Mouse (Mus musculus) stomach, postnatal 0 days (tissue): ENCODE data around the gene Spag8. TPM values are rescaled to one million over a fixed set of nuclear protein-coding genes. Genes with fewer than 3 reads are reported as not detected.

ENCODE experiments used
- ATAC-seq: fragments of 200-750 bp; cut with Nextera tagmentation; 2 replicates; pipeline ENCODE4 v1.8.0; 2017; ENCODE audit not compliant: low FRiP score, low TSS enrichment
- DNase-seq: peaks from one replicate; pipeline ENCODE4 v3.0.0-alpha.2; 2016; ENCODE audit warnings: low spot score
- H3K27ac ChIP-seq: fragments of 300-500 bp; sonication (generic); replicated peaks from 2 replicates; pipeline ENCODE4 v1.5.1; 2014; ENCODE audit warnings: mild to moderate bottlenecking, control low read depth
- H3K27me3 ChIP-seq: fragments of 300-500 bp; sonication (generic); 2 replicates; pipeline ENCODE4 v1.6.1; 2014; ENCODE audit warnings: low read length; ENCODE audit not compliant: control insufficient read depth, insufficient read depth
- H3K36me3 ChIP-seq: fragments of 300-500 bp; sonication (generic); 2 replicates; pipeline ENCODE4 v1.6.1; 2014; ENCODE audit warnings: low read length, mixed read lengths; ENCODE audit not compliant: control insufficient read depth, insufficient read depth
- H3K4me1 ChIP-seq: fragments of 300-500 bp; sonication (generic); replicated peaks from 2 replicates; pipeline ENCODE4 v1.6.1; 2014; ENCODE audit warnings: antibody characterized with exemption; ENCODE audit not compliant: control insufficient read depth, insufficient read depth
- H3K4me2 ChIP-seq: fragments of 300-500 bp; sonication (generic); replicated peaks from 2 replicates; pipeline ENCODE4 v1.6.1; 2014; ENCODE audit warnings: low read depth, mild to moderate bottlenecking, control low read depth, moderate library complexity
- H3K4me3 ChIP-seq: fragments of 300-500 bp; sonication (generic); 2 replicates; pipeline ENCODE4 v1.5.1; 2014; ENCODE audit warnings: low read depth, low read length, control low read depth
- H3K9ac ChIP-seq: fragments of 300-500 bp; sonication (generic); 2 replicates; pipeline ENCODE4 v1.6.1; 2014; ENCODE audit warnings: mild to moderate bottlenecking, low read length, control low read depth, mixed read lengths
- H3K9me3 ChIP-seq: fragments of 300-500 bp; sonication (generic); 2 replicates; pipeline ENCODE4 v1.6.1; 2016; ENCODE audit warnings: low read length; ENCODE audit not compliant: control insufficient read depth
- CTCF ChIP-seq: IDR thresholded peaks from 2 replicates; pipeline ENCODE4 v1.5.1; 2016; ENCODE audit warnings: antibody characterized with exemption, low read depth, mild to moderate bottlenecking, moderate library complexity
- EP300 ChIP-seq: optimal IDR thresholded peaks from 2 replicates; pipeline ENCODE3; 2016; ENCODE audit warnings: antibody characterized with exemption
- WGBS: fragments of 180-500 bp; shearing (Covaris S2); extraction: QIAGEN DNeasy Blood & Tissue Kit; methylation state at CpG from one replicate; pipeline ENCODE4 v1.1.7; 2014; 5-methylcytosine and 5-hydroxymethylcytosine counted together
- microRNA-seq: library from miRNA; unstranded; fragments of <30 nt; microRNA quantifications from one replicate; pipeline ENCODE4, GENCODE M21; 2016
- polyA plus RNA-seq: library from polyadenylated mRNA; unstranded; fragments of >200 nt; fragmentation: Nextera tagmentation; extraction: Ambion mirVana; gene quantifications from 2 replicates; pipeline ENCODE4 v1.2.1, GENCODE M21; 2015

Spag8 gene
- polyA plus RNA-seq, 1 experiment from 2014 or later = 0.23 TPM

GRCm38 (mm10) chr4:43604099-43604498, 49.3 kb downstream of the Spag8 start:
- no peaks in the 10 kb centered on the region for H3K36me3 ChIP-seq
- no peaks in the 10 kb centered on the region for H3K4me1 ChIP-seq
- H3K9me3 ChIP-seq = no peaks in the 10 kb centered on the region
- no peak overlapping the region for H3K9ac ChIP-seq
- DNase-seq = no peak
- H3K4me3 ChIP-seq = no peak overlapping the region
- TF ChIP-seq CTCF (no peak), EP300 (no peak)
- no peak overlapping the region for H3K4me2 ChIP-seq
- no peaks in the 10 kb centered on the region for H3K27me3 ChIP-seq
- no peak for ATAC-seq
- H3K27ac ChIP-seq = no peak overlapping the region
- 62% methylated on average over 3 of the region's 3 CpGs for WGBS

Small RNA genes within 50 kb of the gene (microRNA-seq; reads per million reads assigned to microRNA genes)
- gene Gm25262 = not detected

Other genes with a start within 250 kb of the Spag8 start
- 0.12 and 0.27 TPM in 2 replicates for gene Fam166b, start 224.5 kb downstream of the Spag8 start, polyA plus RNA-seq
- gene Tesk1, start 211.7 kb downstream of the Spag8 start, polyA plus RNA-seq = 4.7 TPM in 2 replicates
- gene Cd72, start 199.0 kb downstream of the Spag8 start, polyA plus RNA-seq = 2.8 and 3.2 TPM in 2 replicates
- not detected in 2 replicates for gene Sit1, start 169.9 kb downstream of the Spag8 start, polyA plus RNA-seq
- gene Ccdc107, start 160.7 kb downstream of the Spag8 start, polyA plus RNA-seq = 118 and 120 TPM in 2 replicates
- 10.7 and 11.8 TPM in 2 replicates for gene Arhgef39, start 153.9 kb downstream of the Spag8 start, polyA plus RNA-seq
- gene Car9, start 146.6 kb downstream of the Spag8 start, polyA plus RNA-seq = 2.6 and 3.1 TPM in 2 replicates
- gene Tpm2, start 129.8 kb downstream of the Spag8 start, polyA plus RNA-seq = 2,018 and 2,237 TPM in 2 replicates
- 85.6 and 89.2 TPM in 2 replicates for gene Creb3, start 91.3 kb downstream of the Spag8 start, polyA plus RNA-seq
- gene Tln1, start 90.9 kb downstream of the Spag8 start, polyA plus RNA-seq = 42.7 and 60.3 TPM in 2 replicates
- 11.7 and 13.0 TPM in 2 replicates for gene Rgp1, start 74.9 kb downstream of the Spag8 start, polyA plus RNA-seq
- 25.0 and 26.1 TPM in 2 replicates for gene Gba2, start 74.7 kb downstream of the Spag8 start, polyA plus RNA-seq
- gene Msmp, start 69.1 kb downstream of the Spag8 start, polyA plus RNA-seq = 0.25 and 0.34 TPM in 2 replicates
- 4.8 and 6.7 TPM in 2 replicates for gene Npr2, start 21.7 kb downstream of the Spag8 start, polyA plus RNA-seq
- gene Hint2, start 2.9 kb upstream of the Spag8 start, polyA plus RNA-seq = 150 and 152 TPM in 2 replicates
- 2.0 and 2.4 TPM in 2 replicates for gene Tmem8b, start 15.4 kb upstream of the Spag8 start, polyA plus RNA-seq
- gene Fam221b, start 15.6 kb upstream of the Spag8 start, polyA plus RNA-seq = 3.1 and 3.6 TPM in 2 replicates
- gene Olfr70, start 47.2 kb upstream of the Spag8 start, polyA plus RNA-seq = not detected in 2 replicates
- gene Olfr71, start 56.7 kb upstream of the Spag8 start, polyA plus RNA-seq = not detected in 2 replicates
- 6.1 and 7.8 TPM in 2 replicates for gene Hrct1, start 73.6 kb upstream of the Spag8 start, polyA plus RNA-seq
- 0.27 and 0.30 TPM in 2 replicates for gene Spaar, start 76.4 kb upstream of the Spag8 start, polyA plus RNA-seq
- not detected in 2 replicates for gene Olfr159, start 117.4 kb upstream of the Spag8 start, polyA plus RNA-seq
- gene Olfr156, start 170.3 kb upstream of the Spag8 start, polyA plus RNA-seq = not detected in 2 replicates
- 0.04 and 0.06 TPM in 2 replicates for gene Olfr157, start 186.6 kb upstream of the Spag8 start, polyA plus RNA-seq
- gene Olfr155, start 198.0 kb upstream of the Spag8 start, polyA plus RNA-seq = 0.02 TPM in 1 of 2 replicates, not detected in the other
- gene Reck, start 221.9 kb upstream of the Spag8 start, polyA plus RNA-seq = 10.2 and 11.3 TPM in 2 replicates